Mouse (Mus musculus) MEL (cell line): ENCODE data around the gene Srgap2. TPM values are rescaled to one million over a fixed set of nuclear protein-coding genes. Genes with fewer than 3 reads are reported as not detected.

Experiments
- DNase-seq: peaks from one replicate; pipeline ENCODE4 v3.0.0; 2011; ENCODE audit warnings: low read depth, low spot score
- H3K27ac ChIP-seq: 2 replicates; pipeline ENCODE4 v1.5.1; 2012; ENCODE audit warnings: low read depth, mild to moderate bottlenecking, control low read depth, low read length, moderate library complexity; ENCODE audit not compliant: control insufficient read depth
- H3K27me3 ChIP-seq, 2 experiments: fragments of 150-350 bp in 1 of 2; sonication (generic) in 1 of 2; 2 replicates each; pipeline ENCODE4 v1.6.1; 2012; ENCODE audit warnings: low read length in 2 of 2, mild to moderate bottlenecking in 2 of 2, improper control_type of control experiment in 1 of 2, moderate library complexity in 1 of 2; ENCODE audit not compliant: insufficient read depth in 2 of 2, control insufficient read depth in 1 of 2
- H3K36me3 ChIP-seq, 2 experiments: 2 replicates each; pipeline ENCODE4 v1.6.1; 2012 to 2014; ENCODE audit warnings: low read length in 2 of 2, improper control_type of control experiment in 1 of 2, inconsistent platforms in 1 of 2, mild to moderate bottlenecking in 1 of 2; ENCODE audit not compliant: insufficient read depth in 2 of 2, control insufficient read depth in 1 of 2
- H3K4me1 ChIP-seq, 2 experiments: fragments of 150-350 bp in 1 of 2; sonication (generic) in 1 of 2; 2 replicates each; pipeline ENCODE4 v1.6.1; 2012; ENCODE audit warnings: low read length in 2 of 2, improper control_type of control experiment in 1 of 2, mild to moderate bottlenecking in 1 of 2; ENCODE audit not compliant: insufficient read depth in 2 of 2, control insufficient read depth in 1 of 2
- H3K4me3 ChIP-seq, 2 experiments: fragments of 150-350 bp in 1 of 2; sonication (generic) in 1 of 2; 2 replicates each; pipeline ENCODE4 v1.5.1; 2012; ENCODE audit warnings: low read depth in 2 of 2, low read length in 2 of 2, mild to moderate bottlenecking in 2 of 2, moderate library complexity in 2 of 2, control low read depth in 1 of 2, improper control_type of control experiment in 1 of 2; ENCODE audit not compliant: control insufficient read depth in 1 of 2, insufficient read depth in 1 of 2
- H3K79me2 ChIP-seq: 2 replicates; pipeline ENCODE4 v1.6.1; 2012; ENCODE audit warnings: mild to moderate bottlenecking, low read length, moderate library complexity; ENCODE audit not compliant: control insufficient read depth, poor library complexity, insufficient read depth
- H3K9ac ChIP-seq: 2 replicates; pipeline ENCODE4 v1.6.1; 2012; ENCODE audit warnings: low read depth, mild to moderate bottlenecking, control low read depth, low read length, moderate library complexity; ENCODE audit not compliant: control insufficient read depth, poor library complexity, severe bottlenecking
- H3K9me3 ChIP-seq: fragments of 150-350 bp; sonication (generic); replicated peaks from 2 replicates; pipeline ENCODE4 v1.6.1; 2012; ENCODE audit warnings: mild to moderate bottlenecking, low read length, improper control_type of control experiment, moderate library complexity; ENCODE audit not compliant: insufficient read depth
- BHLHE40 ChIP-seq: IDR thresholded peaks from 2 replicates; pipeline ENCODE4 v1.6.1; 2012; ENCODE audit warnings: low read depth, mild to moderate bottlenecking, inconsistent platforms, low read length, improper control_type of control experiment, borderline replicate concordance
- CHD1 ChIP-seq: IDR thresholded peaks from 2 replicates; pipeline ENCODE4 v1.6.1; 2012; ENCODE audit warnings: low read depth, mild to moderate bottlenecking, inconsistent platforms, low read length, improper control_type of control experiment
- CHD2 ChIP-seq: IDR thresholded peaks from 2 replicates; pipeline ENCODE4 v1.6.1; 2011; ENCODE audit warnings: low read length, improper control_type of control experiment
- E2F4 ChIP-seq: IDR thresholded peaks from 2 replicates; pipeline ENCODE4 v1.6.1; 2011; ENCODE audit warnings: low read depth, low read length, improper control_type of control experiment, borderline replicate concordance
- ELF1 ChIP-seq: IDR thresholded peaks from 2 replicates; pipeline ENCODE4 v1.6.1; 2014; ENCODE audit warnings: low read depth, mild to moderate bottlenecking, inconsistent platforms, low read length, improper control_type of control experiment, moderate library complexity
- EP300 ChIP-seq, 2 experiments: IDR thresholded peaks; 2 replicates each; pipeline ENCODE4 v1.6.1; 2011; ENCODE audit warnings: improper control_type of control experiment in 2 of 2, low read length in 2 of 2, low read depth in 1 of 2, mild to moderate bottlenecking in 1 of 2
- GABPA ChIP-seq: IDR thresholded peaks from 2 replicates; pipeline ENCODE4 v1.6.1; 2012; ENCODE audit warnings: low read depth, mild to moderate bottlenecking, inconsistent platforms, low read length, improper control_type of control experiment, moderate library complexity
- GATA1 ChIP-seq: IDR thresholded peaks from 2 replicates; pipeline ENCODE4 v1.6.1; 2011; ENCODE audit warnings: low read depth, low read length, improper control_type of control experiment
- JUND ChIP-seq: IDR thresholded peaks from 2 replicates; pipeline ENCODE4 v1.6.1; 2011; ENCODE audit warnings: low read depth, mild to moderate bottlenecking, improper control_type of control experiment, low read length
- MAFK ChIP-seq: IDR thresholded peaks from 2 replicates; pipeline ENCODE4 v1.6.1; 2011; ENCODE audit warnings: low read depth, mild to moderate bottlenecking, low read length, improper control_type of control experiment, borderline replicate concordance
- MAX ChIP-seq: IDR thresholded peaks from 2 replicates; pipeline ENCODE4 v1.6.1; 2011; ENCODE audit warnings: low read length, improper control_type of control experiment
- MAZ ChIP-seq: IDR thresholded peaks from 2 replicates; pipeline ENCODE4 v1.6.1; 2012; ENCODE audit warnings: low read depth, mild to moderate bottlenecking, inconsistent platforms, low read length, improper control_type of control experiment
- MEF2A ChIP-seq: IDR thresholded peaks from 2 replicates; pipeline ENCODE4 v1.6.1; 2014; ENCODE audit warnings: low read depth, mild to moderate bottlenecking, inconsistent platforms, low read length, improper control_type of control experiment; ENCODE audit not compliant: poor library complexity, insufficient replicate concordance, severe bottlenecking; ENCODE audit errors: extremely low read depth
- MYB ChIP-seq: IDR thresholded peaks from 2 replicates; pipeline ENCODE4 v1.6.1; 2011; ENCODE audit warnings: mild to moderate bottlenecking, low read depth, low read length, improper control_type of control experiment
- NELFE ChIP-seq: IDR thresholded peaks from 2 replicates; pipeline ENCODE4 v1.6.1; 2011; ENCODE audit warnings: low read depth, low read length, improper control_type of control experiment
- NRF1 ChIP-seq: IDR thresholded peaks from 2 replicates; pipeline ENCODE4 v1.6.1; 2014; ENCODE audit warnings: low read depth, mild to moderate bottlenecking, inconsistent platforms, low read length, improper control_type of control experiment, moderate library complexity; ENCODE audit not compliant: poor library complexity, insufficient read depth, severe bottlenecking
- POLR2A ChIP-seq, 2 experiments: IDR thresholded peaks; 2 replicates each; pipeline ENCODE4 v1.6.1; 2011 to 2012; ENCODE audit warnings: low read length in 2 of 2, mild to moderate bottlenecking in 2 of 2, control low read depth in 1 of 2, improper control_type of control experiment in 1 of 2, low read depth in 1 of 2, moderate library complexity in 1 of 2; ENCODE audit not compliant: control insufficient read depth in 1 of 2, insufficient read depth in 1 of 2, poor library complexity in 1 of 2
- POLR2AphosphoS2 ChIP-seq: IDR thresholded peaks from 2 replicates; pipeline ENCODE4 v1.6.1; 2011; ENCODE audit warnings: low read length, improper control_type of control experiment
- POLR2AphosphoS5 ChIP-seq: IDR thresholded peaks from 2 replicates; pipeline ENCODE4 v1.6.1; 2012; ENCODE audit warnings: low read depth, borderline replicate concordance, mild to moderate bottlenecking, inconsistent platforms, low read length, moderate library complexity, mixed read lengths
- RCOR1 ChIP-seq: IDR thresholded peaks from 2 replicates; pipeline ENCODE4 v1.6.1; 2012; ENCODE audit warnings: low read depth, mild to moderate bottlenecking, inconsistent platforms, low read length, improper control_type of control experiment
- SIN3A ChIP-seq: IDR thresholded peaks from 2 replicates; pipeline ENCODE4 v1.6.1; 2012; ENCODE audit warnings: low read length, improper control_type of control experiment, inconsistent platforms
- SMC3 ChIP-seq: IDR thresholded peaks from 2 replicates; pipeline ENCODE4 v1.6.1; 2011; ENCODE audit warnings: low read depth, low read length, improper control_type of control experiment
- TAL1 ChIP-seq: IDR thresholded peaks from 2 replicates; pipeline ENCODE4 v1.6.1; 2012; ENCODE audit warnings: mild to moderate bottlenecking, inconsistent platforms, low read length, moderate library complexity, mixed read lengths
- TBP ChIP-seq: IDR thresholded peaks from 2 replicates; pipeline ENCODE4 v1.8.0; 2011; ENCODE audit warnings: low read depth, low read length, improper control_type of control experiment
- TCF12 ChIP-seq: IDR thresholded peaks from 2 replicates; pipeline ENCODE4 v1.6.1; 2014; ENCODE audit warnings: low read depth, mild to moderate bottlenecking, inconsistent platforms, low read length, improper control_type of control experiment, moderate library complexity
- UBTF ChIP-seq: IDR thresholded peaks from 2 replicates; pipeline ENCODE4 v1.6.1; 2012; ENCODE audit warnings: low read depth, mild to moderate bottlenecking, inconsistent platforms, low read length, improper control_type of control experiment, moderate library complexity, borderline replicate concordance; ENCODE audit not compliant: insufficient read depth
- ZC3H11A ChIP-seq: IDR thresholded peaks from 2 replicates; pipeline ENCODE4 v1.6.1; 2012; ENCODE audit warnings: low read depth, mild to moderate bottlenecking, inconsistent platforms, low read length, improper control_type of control experiment
- ZNF384 ChIP-seq: IDR thresholded peaks from 2 replicates; pipeline ENCODE4 v1.6.1; 2012; ENCODE audit warnings: low read depth, mild to moderate bottlenecking, inconsistent platforms, low read length, improper control_type of control experiment
- polyA plus RNA-seq, 2 experiments: library from polyadenylated mRNA; stranded (reverse) in 1 of 2; unstranded in 1 of 2; fragments of >175 nt in 1 of 2; fragments of >200 nt in 1 of 2; gene quantifications; 2 replicates each; pipeline versions ENCODE4 v1.2.1 to v1.2.4; 2012; ENCODE audit warnings: low replicate concordance in 2 of 2, low read depth in 1 of 2; ENCODE audit not compliant: insufficient read length in 2 of 2, insufficient read depth in 1 of 2, missing spikeins in 1 of 2
- total RNA-seq: library from RNA; depleted of rRNA; stranded (reverse); fragments of 300-350 nt; gene quantifications from 2 replicates; pipeline ENCODE4 v1.2.3, GENCODE M21; 2012

The Srgap2 gene
- total and polyA plus RNA-seq, 3 experiments = 9.0 to 25.3 TPM; not detected in 1

- DNase-seq = no peak
- no peak overlapping the region for H3K4me3 ChIP-seq
- H3K79me2 ChIP-seq = no peaks in the 10 kb centered on the region
These were observed 106.0 kb downstream of the Srgap2 start for GRCm38 (mm10) chr1:131421113-131421512.

GRCm38 (mm10) chr1:131420660-131421059, 106.5 kb downstream of the Srgap2 start:
- Histone ChIP-seq H3K79me2 (no peaks in the 10 kb centered on the region), H3K4me3 (no peak overlapping the region), H3K27ac (no peak overlapping the region), H3K4me1 (peaks cover 0 to 8% of the 10 kb centered on the region in 2 experiments; a peak in 1 of 4 replicates), H3K9me3 (no peaks in the 10 kb centered on the region), H3K27me3 (no peaks in the 10 kb centered on the region), H3K36me3 (peaks cover 0 to 7% of the 10 kb centered on the region in 2 experiments; a peak in 2 of 4 replicates), H3K9ac (no peak overlapping the region)
- DNase-seq = no peak
- TF ChIP-seq MYB (no peak), UBTF (no peak), ZC3H11A (no peak), ELF1 (no peak), RCOR1 (no peak), EP300 (IDR thresholded peaks at IDR 0.05; ENCODE audit: low read depth in 1 of 2, low read length in 2 of 2) (no peak), POLR2A (IDR thresholded peaks at IDR 0.05; ENCODE audit: control insufficient read depth in 1 of 2, insufficient read depth in 1 of 2, low read depth in 1 of 2, low read length in 2 of 2, poor library complexity in 1 of 2) (no peak), POLR2AphosphoS5 (no peak), MAX (no peak), MAFK (no peak), ZNF384 (no peak), TCF12 (no peak), MAZ (no peak), GABPA (no peak), TBP (no peak), POLR2AphosphoS2 (no peak), NELFE (no peak), GATA1 (no peak), SMC3 (no peak), BHLHE40 (no peak)

More at GRCm38 (mm10) chr1:131421113-131421512, 106.0 kb downstream of the Srgap2 start:
- H3K4me1 ChIP-seq = peaks cover 0 to 8% of the 10 kb centered on the region in 2 experiments; a peak in 1 of 4 replicates
- H3K27ac ChIP-seq = no peak overlapping the region
- no peak for TF ChIP-seq CHD2
- no peak for TF ChIP-seq EP300 (IDR thresholded peaks at IDR 0.05; ENCODE audit: low read depth in 1 of 2, low read length in 2 of 2)
- no peak for TF ChIP-seq TAL1
- no peak for TF ChIP-seq CHD1
- TF ChIP-seq ZC3H11A = no peak
- no peak for TF ChIP-seq NRF1
- TF ChIP-seq JUND = no peak
- TF ChIP-seq SIN3A = no peak
- no peak for TF ChIP-seq E2F4
- no peak for TF ChIP-seq MAZ
- no peak for TF ChIP-seq TBP
- TF ChIP-seq ZNF384 = no peak
- no peak for TF ChIP-seq MEF2A
- no peak for TF ChIP-seq BHLHE40
- TF ChIP-seq MAFK = no peak
- no peaks in the 10 kb centered on the region for H3K9me3 ChIP-seq
- H3K27me3 ChIP-seq = no peaks in the 10 kb centered on the region
- H3K36me3 ChIP-seq = peaks cover 0 to 7% of the 10 kb centered on the region in 2 experiments; a peak in 2 of 4 replicates
- H3K9ac ChIP-seq = no peak overlapping the region
